Mouse (Mus musculus) cerebellum, postnatal 36 days (tissue): Measurements from ENCODE around the gene Myo1h.

ENCODE experiments used
- DNase-seq, 2 experiments: peaks; one replicate each; pipeline ENCODE4 v3.0.0; 2021 to 2022; ENCODE audit warnings: mixed read lengths in 2 of 2

The Myo1h gene

DNA sequence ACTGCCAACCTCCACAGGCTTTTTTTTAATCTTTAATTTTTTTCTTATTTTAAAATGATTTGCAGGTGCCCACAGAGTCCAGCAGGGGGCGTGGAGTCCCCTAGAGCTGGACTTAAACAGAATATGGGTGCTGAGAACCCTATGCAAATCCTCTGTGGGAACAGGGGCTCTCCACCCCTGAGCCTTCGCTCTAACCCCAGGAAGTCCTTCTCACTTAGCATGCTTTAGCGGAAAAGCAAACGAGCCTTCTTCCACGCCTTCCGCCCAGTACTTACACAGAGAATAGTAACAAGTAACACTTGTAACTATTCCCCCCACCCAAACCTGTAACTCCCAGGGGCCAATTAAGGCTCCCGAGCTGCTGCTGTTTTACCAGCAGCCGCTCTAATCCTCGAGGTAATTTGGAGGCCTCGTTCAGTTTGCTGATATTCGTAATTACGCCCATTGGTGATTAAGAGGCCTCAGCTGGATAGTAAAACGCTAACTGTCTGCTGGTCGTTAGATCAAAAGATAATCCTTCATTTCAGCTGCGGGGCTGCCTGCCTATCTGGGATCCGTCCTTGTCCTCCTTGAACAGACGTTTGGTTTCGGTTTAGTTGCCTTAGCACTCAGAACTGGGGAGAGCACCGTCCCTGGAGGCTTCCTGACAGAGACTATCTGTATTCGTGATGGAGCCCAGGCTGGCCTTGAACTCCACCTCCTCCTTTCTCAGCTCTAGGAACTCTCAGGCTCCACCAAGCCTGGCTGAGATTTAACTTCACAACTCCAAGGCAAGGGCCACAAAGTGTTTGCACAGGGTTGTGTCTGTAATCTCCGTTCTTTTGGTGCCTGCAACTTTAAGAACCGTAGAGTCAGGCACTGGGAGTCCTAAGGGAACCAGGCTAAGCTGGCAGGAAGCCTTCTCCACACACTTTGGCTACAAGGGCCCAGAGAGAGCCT is 8.0 kb downstream of the Myo1h start:
- no peak for DNase-seq

DNA sequence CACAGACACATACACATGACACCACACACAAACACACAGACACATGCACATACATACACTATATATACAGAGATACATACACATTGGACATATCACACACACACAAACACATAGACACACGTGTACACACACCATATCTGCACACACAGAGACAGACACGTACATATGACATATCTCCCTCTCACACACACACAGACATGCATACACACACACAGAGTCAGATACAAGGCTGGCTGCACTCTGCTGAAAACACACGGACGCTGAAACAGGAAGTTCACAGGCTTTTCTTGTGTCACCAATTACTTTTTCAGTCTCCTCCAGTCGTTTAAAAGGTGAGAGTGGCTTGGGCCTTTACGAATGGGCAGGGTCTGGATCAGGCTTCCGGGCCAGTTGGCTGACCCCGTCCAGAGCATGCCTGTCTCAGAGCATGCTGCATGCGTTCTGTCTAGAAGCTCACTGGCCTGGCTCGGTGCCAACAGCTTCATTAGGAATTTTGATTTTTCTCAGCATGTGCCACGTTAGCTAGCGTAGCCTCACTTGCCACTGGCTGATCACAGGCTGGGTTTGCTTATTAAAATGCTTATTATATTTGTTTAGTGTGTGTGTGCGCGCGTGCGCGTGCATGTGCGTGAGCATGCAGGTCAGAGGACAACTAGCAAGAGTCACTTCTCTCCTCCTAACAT is 9.4 kb downstream of the Myo1h start:
- DNase-seq: peak; percentile 21 to 31

DNA sequence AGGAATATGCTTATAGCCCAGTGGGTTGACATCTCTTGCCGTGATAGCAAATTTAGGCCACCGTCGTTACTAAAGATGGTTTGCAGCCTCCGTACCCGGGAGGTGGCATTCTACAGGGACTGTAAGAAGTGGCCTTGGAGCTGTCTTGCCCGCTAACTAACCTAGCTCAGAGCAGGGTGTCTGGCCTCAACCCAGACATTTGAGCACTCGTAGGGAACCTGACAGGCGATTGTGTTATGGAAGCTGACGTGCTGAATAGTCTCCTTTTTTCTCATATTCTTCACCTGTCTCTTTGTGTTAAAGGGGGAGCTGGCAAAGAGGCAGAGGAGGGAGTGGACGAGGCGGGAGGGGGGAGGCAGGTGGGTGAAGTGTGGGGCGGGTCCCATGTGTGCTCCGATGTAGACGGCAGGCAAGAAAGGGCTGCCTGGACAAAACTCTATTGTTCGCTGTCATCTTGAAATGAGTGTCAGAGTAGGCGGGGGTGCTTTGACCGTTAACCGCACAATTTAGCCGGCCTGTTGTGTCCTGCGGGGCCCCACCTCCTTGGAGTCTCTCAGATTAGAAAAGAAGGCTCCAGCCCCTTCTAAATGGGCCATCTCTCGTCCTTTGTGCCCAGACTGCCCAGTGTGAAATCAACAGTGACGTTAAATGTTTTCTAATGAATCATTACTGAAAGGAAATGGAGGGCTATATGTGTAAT is 10.3 kb downstream of the Myo1h start:
- DNase-seq: no peak

DNA sequence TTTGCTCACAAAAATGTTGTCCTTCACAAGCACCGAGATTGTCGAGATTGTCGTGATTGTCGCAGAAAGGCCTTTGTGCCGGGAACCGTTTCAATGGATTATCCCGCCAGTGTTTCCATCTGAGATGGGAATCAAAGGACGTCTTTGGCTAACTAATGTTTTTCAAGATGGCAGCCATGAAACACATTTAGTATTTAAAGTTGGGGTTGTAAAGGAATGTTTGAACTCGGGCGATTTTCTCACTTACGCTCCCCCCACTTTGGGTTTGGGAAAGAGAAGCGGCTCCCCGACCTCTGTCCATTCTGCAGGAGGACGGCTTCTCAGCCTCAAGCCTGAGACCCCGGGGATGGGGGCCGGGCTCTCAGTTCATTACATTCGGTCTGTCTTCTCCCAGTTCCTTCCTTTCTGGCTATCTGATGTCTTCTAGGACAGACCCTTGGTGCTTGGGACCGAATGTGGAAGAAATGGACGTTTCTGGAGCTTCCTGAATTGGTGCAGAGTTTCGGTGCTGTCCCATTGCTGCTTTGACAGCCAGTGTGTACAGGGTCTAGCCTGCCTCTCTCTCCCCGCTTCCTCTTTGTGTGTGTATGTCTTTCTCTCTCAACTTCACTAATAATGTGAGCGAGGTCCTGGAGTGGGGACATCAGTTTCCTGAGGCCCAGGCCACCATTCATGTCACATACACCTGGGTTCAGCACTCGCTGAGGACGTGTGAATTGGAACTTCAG is 11.1 kb downstream of the Myo1h start:
- no peak for DNase-seq

DNA sequence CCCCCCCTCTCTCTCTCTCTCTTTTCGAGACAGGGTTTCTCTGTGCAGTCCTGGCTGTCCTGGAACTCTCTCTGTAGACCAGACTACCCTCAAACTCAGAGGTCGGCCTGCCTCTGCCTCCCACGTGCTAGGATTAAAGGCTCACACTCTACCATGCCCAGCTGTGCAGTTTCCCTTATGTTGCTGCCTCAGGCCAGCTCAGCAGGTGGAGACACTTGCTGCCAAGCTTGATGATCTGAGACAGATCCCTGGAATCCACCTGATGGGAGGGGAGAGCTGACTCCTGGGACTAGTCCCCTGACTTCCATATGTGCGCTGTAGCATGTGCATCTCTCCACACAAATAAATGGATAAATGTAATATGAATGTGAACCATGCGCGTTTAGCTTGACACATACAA is 14.2 kb downstream of the Myo1h start:
- no peak for DNase-seq

DNA sequence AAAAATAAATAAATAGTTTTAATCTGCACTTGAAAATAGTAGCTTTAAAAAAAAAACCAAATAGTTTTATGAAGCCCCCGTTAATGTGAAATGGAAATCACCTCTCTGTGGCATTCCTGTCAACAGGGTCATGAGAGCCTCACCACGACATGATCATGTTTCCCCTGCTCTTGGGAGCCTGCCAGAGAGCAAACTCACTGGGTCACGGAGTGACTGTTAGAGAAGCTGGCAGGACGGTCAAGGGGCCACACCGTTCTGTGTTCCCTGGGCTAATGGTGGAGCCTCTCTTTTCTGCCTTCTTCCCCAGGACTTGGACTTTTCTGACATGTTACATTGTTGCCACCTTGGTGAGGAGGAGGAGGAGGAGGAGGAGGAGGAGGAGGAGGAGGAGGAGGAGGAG is 17.5 kb downstream of the Myo1h start:
- DNase-seq: no peak

DNA sequence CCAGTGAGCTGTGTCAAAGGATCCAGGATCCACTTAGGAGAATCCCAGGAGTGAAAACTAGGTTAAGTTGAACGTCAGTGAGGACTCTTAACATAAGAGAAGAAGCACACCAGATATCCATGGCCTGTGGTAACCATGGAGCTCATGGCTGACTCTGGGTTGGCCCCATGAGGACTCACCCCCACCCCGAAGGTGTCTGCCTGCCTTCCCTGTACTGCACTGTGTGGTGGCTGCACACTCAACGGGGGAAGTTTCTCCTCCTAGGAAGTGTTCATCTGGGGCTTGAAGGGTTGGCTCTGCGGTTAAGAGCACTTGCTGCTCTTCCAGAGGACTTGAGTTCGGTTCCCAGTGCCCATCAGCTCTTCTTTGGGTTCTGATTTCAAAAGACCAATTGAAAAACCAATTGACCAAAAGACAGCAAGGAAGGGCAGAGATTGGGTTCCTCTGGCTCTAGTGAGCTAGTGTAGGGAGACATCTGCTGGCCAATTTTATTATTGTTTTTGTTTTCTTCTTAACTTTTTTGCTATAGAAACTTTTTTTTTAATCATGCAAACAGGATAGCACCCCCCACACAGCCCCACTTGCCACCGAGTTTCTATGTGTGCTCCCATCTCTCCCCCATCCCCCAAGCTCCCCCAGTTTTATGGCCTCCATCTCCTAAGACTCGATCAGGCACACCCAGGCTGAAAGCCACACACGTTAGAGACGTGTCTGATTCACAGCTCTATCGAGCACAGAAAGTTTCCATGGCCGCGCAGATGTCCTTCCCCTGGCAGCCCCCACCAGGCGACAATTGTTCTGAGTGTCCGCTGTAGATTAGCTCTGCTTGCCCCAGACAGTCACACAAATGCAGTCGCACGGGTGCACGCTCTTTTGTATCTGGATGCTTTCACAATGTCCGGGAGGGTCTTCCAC is 20.1 kb downstream of the Myo1h start:
- peak in 1 of 2 experiments; percentile 5 for DNase-seq

DNA sequence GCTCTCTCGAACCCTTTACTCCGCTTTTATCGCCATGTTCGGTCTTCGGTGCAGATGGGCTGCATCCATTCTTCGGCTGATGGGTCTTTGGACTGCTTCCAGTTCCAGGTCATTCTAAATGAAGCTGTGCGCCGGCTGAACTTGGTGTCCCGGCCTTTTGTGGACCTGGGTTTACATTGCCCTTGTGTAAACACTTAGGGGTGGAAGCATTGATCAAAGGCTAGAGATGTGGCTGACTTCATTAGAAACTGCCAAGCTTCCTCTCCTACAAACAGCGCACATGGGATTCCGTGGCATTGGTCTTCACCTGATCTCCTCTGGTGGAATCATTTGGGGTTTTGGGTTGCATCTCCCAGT is 20.7 kb downstream of the Myo1h start:
- no peak for DNase-seq

DNA sequence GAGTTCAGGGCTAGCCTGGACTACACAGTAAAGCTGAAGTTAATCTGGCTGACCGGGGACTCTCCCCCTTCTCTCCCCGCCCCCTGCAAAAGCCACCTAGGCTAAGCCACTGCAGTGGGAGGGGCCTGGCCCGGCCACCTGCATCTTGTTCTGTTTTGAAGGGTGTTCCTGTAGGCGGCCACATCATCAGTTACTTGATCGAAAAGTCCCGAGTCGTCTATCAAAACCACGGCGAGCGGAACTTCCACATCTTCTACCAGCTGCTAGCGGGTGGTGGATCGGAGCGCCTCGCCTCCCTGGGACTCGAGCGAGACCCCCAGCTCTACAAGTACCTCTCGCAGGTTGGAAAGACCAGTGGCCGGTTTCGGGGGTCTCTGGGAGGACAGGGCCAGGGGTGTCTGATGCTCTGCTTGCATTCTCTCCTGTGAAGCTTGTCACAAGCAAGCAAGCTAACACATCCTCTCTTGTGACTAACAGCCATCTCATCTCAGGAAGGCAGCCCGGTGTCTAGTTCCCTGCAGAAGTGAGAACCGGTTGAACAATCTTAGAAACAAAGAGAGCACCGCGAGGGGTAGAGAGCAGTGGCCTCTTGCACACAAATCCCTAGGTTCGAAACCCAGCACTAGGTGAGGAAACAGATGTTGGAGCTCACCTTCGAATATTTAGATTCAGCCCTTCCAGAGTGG is 34.3 kb downstream of the Myo1h start:
- DNase-seq: no peak

DNA sequence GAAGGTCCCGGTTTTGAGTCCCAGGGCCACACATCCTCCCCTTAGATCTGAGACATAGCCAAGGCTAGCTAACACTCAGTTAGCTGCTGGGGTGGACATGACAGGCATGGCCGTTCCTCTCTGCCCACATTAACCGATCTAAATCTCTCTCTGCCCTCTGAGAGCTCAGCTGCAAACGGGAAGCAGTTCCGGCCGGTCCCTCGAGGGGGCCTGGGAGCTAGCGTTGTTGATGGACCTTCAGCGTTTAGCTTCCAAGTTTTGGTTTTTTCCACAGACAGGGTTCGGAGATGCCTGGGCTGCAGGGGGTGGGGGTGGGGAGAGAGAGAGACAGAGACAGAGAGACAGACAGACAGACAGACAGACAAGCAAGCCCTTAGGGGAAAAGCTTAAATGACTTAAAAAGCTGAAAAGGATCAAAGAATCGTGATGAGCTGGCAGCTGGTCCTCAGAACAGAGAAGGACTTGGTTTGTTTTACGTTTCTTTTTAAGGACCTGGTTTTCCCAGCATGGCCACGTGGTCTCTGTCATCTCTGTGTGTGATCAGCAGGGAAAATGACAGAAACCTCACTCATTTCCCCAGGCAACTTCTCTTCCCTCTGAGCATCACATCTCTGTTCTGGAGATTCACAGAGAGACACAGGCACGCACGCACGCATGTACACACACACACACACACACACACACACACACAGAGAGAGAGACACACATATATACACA is 35.0 kb downstream of the Myo1h start:
- peak in 1 of 2 experiments; percentile 29 for DNase-seq

DNA sequence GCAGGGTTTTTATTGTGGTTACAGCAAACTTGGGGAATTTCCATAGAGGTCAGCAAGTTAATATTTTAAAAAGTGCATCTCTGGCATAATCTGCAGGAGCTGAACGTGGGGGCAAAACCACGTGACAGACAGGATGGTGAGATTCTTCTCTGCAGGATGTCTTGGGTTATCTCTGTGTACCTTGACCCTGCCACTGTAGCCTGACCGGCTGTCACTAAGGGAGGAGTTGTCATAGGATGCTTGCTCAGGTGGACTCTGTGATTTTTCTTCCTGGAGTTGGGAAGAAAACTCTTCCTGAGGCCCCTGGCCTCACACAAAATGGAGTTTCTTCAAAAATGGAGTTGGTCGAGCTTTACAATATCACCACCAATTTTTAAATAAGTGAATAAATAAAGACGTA is 54.0 kb downstream of the Myo1h start:
- no peak for DNase-seq

DNA sequence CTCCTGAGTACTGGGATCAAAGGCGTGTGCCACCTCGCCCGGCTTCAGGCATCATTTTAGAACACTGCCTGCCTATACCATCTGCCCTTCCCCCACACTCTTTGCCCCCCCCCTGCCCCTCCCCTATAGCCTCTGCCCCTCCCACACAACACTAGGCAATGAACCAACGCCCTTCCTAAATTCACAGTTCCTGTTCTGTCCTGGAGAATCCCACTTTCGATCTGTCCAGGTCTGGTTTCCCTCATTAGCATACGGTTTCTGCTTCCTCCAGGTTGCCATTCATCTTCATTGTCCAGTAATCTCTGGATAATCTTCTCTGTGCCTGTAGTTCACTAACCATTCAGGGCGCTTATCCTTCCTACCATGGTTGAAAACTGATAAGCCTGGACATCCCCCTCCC is 54.6 kb downstream of the Myo1h start:
- no peak for DNase-seq

DNA sequence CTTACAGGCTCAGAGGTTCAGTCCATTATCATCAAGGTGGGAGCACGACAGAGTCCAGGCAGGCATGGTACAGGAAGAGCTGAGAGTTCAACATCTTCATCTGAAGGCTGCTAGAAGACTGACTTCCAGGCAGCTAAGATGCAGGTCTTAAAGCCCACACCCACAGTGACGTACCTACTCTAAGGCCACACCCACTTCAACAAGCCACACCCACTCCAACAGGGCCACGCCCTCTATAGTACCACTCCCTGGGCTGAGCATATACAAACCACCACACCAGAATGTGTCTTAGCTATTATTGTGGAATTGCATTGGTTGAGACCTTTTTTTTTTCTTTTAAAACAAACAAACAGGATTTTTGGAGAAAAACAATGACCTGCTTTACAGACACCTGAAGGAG is 56.6 kb downstream of the Myo1h start:
- no peak for DNase-seq

DNA sequence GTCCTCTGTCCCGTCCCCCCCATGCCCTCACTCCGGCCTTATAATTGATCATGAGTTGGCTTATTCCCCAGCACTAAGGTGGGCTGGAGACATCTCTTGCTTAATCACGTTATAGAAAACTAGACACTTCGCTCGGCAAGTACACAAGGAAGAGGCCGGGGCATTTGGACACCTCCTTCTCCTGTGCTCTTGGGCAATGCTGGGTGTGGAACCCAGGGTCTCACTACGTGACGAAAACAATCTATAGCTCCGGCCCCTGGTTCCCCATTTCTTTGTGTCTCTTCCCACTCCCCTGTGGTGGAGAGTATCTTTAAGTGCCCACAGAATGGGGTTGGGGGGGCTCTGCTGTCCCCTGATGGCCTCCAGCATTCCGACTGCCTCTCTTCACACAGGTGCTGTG is 58.0 kb downstream of the Myo1h start:
- DNase-seq: no peak

DNA sequence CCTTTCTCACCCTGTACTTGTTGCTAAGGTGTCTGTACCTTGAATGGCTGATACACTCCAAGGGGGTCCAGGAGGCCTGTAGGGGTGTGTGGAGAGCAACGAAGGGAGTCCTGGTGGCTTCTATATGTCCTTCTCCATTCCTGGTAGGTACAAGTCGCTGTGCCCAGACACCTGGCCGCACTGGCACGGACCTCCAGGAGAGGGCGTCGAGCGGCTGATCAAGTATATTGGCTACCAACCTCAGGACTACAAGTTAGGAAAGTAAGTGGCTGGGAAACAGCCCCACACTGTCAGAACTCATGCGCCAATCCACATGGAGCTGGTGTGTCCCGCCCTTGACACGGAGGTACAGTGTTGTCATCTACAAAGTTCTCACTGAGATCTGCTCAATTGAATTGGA is 62.5 kb downstream of the Myo1h start:
- no peak for DNase-seq

DNA sequence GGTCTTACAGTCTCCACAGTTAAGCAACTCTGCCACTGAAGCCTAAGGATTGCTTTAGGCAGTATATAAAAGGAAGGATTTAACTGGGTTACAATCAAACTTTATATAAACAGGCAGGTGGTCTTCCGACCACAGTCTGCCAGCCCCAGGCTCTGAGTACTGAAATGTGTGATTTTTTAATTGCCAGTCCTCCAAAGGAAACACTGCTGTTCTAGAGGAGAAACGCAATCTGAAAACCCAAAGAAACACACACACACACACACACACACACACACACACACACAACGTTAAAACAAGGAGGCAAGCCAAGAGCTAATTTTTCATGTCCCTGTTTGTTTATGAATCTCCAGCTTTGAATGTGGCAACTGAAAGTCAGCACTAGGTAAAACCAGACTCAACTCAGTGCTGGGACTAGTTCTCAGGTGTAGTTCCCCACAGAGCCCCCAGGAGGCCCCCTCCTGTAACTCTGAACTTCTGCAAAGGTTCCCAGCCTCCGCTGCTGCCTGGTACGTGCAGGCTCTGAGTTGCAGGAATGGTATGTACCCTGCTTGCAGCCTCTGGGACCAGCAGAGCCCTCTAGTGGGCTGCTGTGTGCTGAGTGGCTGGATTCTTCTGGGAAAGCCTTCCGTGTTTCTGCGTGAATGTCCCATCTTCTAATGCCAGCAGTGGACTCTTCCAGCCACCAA is 67.4 kb downstream of the Myo1h start:
- peak; percentile 25 to 29 for DNase-seq

DNA sequence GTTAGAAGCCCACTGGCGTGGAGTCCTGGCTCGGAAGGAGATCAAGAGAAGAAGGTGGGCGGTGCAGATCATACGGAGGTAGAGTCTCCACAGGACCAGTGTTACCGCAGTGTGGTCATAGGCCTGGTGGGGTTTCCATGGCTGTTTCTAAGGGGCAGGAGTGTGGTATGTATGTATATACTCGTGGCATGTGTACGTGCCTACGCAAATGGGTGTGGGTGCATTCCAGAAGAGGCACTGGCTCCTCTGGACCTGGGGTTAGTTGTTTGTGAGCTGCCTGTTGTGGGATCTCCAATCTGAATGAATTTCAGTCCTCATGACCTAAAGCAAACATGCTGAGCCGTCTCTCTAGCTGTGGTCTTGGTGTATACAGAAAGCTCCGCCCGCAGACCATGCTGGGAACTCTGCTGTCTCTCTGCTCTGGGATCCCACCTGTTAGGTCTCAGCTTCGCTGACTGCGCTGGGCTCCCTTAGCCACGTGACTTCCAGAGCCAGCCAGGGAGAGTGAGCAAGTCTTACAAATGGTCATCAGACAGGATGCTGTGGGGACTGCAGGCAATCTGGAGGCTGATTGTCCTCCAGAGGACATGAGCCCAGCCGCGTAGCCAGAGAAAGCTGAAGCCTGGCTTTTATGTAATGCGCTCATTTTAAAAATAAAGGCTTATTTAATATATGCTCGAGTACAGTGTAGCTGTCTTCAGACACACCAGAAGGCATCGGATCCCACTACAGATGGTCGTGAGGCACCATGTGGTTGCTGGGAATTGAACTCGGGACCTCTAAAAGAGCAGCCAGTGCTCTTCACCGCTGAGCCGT is 68.2 kb downstream of the Myo1h start:
- DNase-seq: no peak

DNA sequence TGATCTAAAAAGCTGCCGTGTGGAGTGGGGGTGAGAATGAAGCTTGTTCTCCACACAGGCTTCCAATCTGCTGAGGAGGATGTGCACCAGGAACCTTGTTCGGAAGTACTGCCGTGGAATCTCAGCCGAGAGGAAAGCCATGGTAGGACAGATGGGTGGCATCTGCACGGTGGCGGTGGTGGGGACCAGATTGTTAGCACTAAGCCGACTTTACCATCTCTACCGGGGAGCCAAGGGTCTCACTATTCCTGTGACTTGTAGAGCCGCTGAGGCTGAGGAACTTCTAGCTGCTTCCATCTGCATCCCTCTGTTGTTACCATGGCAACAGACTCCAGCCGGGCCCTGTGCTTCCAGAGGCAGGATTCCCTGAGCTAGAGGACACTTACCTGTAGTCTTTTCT is 69.9 kb downstream of the Myo1h start:
- DNase-seq: no peak

DNA sequence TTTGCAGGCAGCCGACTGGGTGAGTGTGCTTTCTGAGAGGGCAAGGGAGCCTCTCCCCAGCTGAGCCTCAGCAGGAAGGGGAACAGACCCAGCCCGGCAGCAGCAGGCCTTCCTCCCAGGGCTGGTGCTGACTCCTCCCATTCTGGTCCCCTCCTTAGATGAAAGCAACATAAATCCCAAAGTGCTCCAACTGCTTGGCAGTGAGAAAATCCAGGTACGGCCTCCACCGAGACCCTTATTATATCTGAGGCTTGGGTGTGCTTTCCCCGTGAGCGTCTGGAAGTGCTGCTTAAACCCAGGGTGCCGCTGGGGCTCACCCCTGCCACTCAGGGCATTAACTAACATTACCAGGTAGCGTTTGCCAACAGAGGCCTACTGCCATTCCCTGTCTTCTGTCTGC is 70.6 kb downstream of the Myo1h start:
- no peak for DNase-seq
